Mouse (Mus musculus): ENCODE measurements at regions not wholly inside any gene's neighbourhood (a gene's known extent, or its start where the extent isn't known, plus 50 kb on each side); places are given as distances from the start of the nearest gene placed in this dataset.

GRCm38 (mm10) chr6:111684911-111685310 lies 588.6 kb upstream of the Lmcd1 start:
- no peak for DNase-seq (ENCODE audit: low read depth in 1 of 2, low spot score in 2 of 2)
- Histone ChIP-seq H3K4me1 (ENCODE audit: control insufficient read depth, insufficient read depth, insufficient read length) (no peaks in the 10 kb centered on the region), H3K27ac (ENCODE audit: insufficient read depth, low read length) (no peak overlapping the region), H3K4me3 (ENCODE audit: extremely low read depth, insufficient read depth, insufficient read length) (no peak overlapping the region), H3K36me3 (ENCODE audit: control insufficient read depth, insufficient read depth, low read length) (no peaks in the 10 kb centered on the region), H3K27me3 (ENCODE audit: control insufficient read depth, insufficient read depth, low read length) (no peaks in the 10 kb centered on the region)
- 55% methylated on average over 2 of the region's 2 CpGs for whole genome bisulfite sequencing
- TF ChIP-seq POLR2A (IDR thresholded peaks at IDR 0.05; ENCODE audit: low read depth, low read length) (no peak), CTCF (IDR thresholded peaks at IDR 0.05; ENCODE audit: extremely low read depth, insufficient read depth, insufficient read length, insufficient replicate concordance) (no peak)

- WGBS: 86% methylated on average over 1 of the region's 1 CpGs
- DNase-seq (ENCODE audit: low read depth in 1 of 2, low spot score in 2 of 2): no peak
- H3K27ac ChIP-seq (ENCODE audit: insufficient read depth, low read length): no peak overlapping the region
- TF ChIP-seq CTCF (IDR thresholded peaks at IDR 0.05; ENCODE audit: extremely low read depth, insufficient read depth, insufficient read length, insufficient replicate concordance): no peak
- no peak for TF ChIP-seq POLR2A (IDR thresholded peaks at IDR 0.05; ENCODE audit: low read depth, low read length)
- no peak overlapping the region for H3K4me3 ChIP-seq (ENCODE audit: extremely low read depth, insufficient read depth, insufficient read length)
- no peaks in the 10 kb centered on the region for H3K27me3 ChIP-seq (ENCODE audit: control insufficient read depth, insufficient read depth, low read length)
- no peaks in the 10 kb centered on the region for H3K4me1 ChIP-seq (ENCODE audit: control insufficient read depth, insufficient read depth, insufficient read length)
- no peaks in the 10 kb centered on the region for H3K36me3 ChIP-seq (ENCODE audit: control insufficient read depth, insufficient read depth, low read length)
Measured at GRCm38 (mm10) chr6:111702864-111703263, 570.7 kb upstream of the Lmcd1 start.

GRCm38 (mm10) chr6:111708277-111708676 lies 565.3 kb upstream of the Lmcd1 start:
- Histone ChIP-seq H3K4me3 (ENCODE audit: extremely low read depth, insufficient read depth, insufficient read length) (no peak overlapping the region), H3K4me1 (ENCODE audit: control insufficient read depth, insufficient read depth, insufficient read length) (no peaks in the 10 kb centered on the region), H3K36me3 (ENCODE audit: control insufficient read depth, insufficient read depth, low read length) (no peaks in the 10 kb centered on the region), H3K27ac (ENCODE audit: insufficient read depth, low read length) (no peak overlapping the region), H3K27me3 (ENCODE audit: control insufficient read depth, insufficient read depth, low read length) (no peaks in the 10 kb centered on the region)
- TF ChIP-seq POLR2A (IDR thresholded peaks at IDR 0.05; ENCODE audit: low read depth, low read length): no peak
- TF ChIP-seq CTCF (IDR thresholded peaks at IDR 0.05; ENCODE audit: extremely low read depth, insufficient read depth, insufficient read length, insufficient replicate concordance): no peak
- DNase-seq (ENCODE audit: low read depth in 1 of 2, low spot score in 2 of 2): no peak
- 53% methylated on average over 1 of the region's 1 CpGs for WGBS

GRCm38 (mm10) chr6:111725969-111726368 lies 547.6 kb upstream of the Lmcd1 start:
- no peaks in the 10 kb centered on the region for H3K36me3 ChIP-seq (ENCODE audit: control insufficient read depth, insufficient read depth, low read length)
- DNase-seq (ENCODE audit: low read depth in 1 of 2, low spot score in 2 of 2): no peak
- H3K4me3 ChIP-seq (ENCODE audit: extremely low read depth, insufficient read depth, insufficient read length): no peak overlapping the region
- no peaks in the 10 kb centered on the region for H3K4me1 ChIP-seq (ENCODE audit: control insufficient read depth, insufficient read depth, insufficient read length)
- no peaks in the 10 kb centered on the region for H3K27me3 ChIP-seq (ENCODE audit: control insufficient read depth, insufficient read depth, low read length)
- no peak overlapping the region for H3K27ac ChIP-seq (ENCODE audit: insufficient read depth, low read length)
- TF ChIP-seq POLR2A (IDR thresholded peaks at IDR 0.05; ENCODE audit: low read depth, low read length): no peak
- no peak for TF ChIP-seq CTCF (IDR thresholded peaks at IDR 0.05; ENCODE audit: extremely low read depth, insufficient read depth, insufficient read length, insufficient replicate concordance)

DNA sequence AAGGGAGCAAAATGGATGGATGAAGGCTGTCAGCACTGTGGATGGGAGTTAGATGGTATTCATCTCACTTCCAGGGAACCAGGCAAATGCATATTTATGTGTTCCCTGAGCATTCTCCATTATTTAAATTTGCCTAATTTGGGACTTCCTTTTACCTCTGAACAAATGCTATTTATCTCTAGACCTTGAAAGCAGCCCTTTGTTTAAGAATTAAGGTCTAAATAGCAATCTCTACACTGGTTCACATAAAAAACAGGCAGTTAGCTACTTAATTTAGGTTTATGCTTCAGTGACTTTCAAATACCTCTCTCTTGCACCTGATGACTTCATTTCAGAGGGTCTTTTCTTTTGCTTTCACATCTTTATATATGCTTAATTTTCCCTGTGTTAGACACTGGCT lies 543.2 kb upstream of the Lmcd1 start:
- DNase-seq (ENCODE audit: low read depth in 1 of 2, low spot score in 2 of 2): no peak
- Histone ChIP-seq H3K36me3 (ENCODE audit: control insufficient read depth, insufficient read depth, low read length) (no peaks in the 10 kb centered on the region), H3K27ac (ENCODE audit: insufficient read depth, low read length) (no peak overlapping the region), H3K4me3 (ENCODE audit: extremely low read depth, insufficient read depth, insufficient read length) (no peak overlapping the region), H3K27me3 (ENCODE audit: control insufficient read depth, insufficient read depth, low read length) (no peaks in the 10 kb centered on the region), H3K4me1 (ENCODE audit: control insufficient read depth, insufficient read depth, insufficient read length) (no peaks in the 10 kb centered on the region)
- TF ChIP-seq POLR2A (IDR thresholded peaks at IDR 0.05; ENCODE audit: low read depth, low read length): no peak

- Histone ChIP-seq H3K27ac (ENCODE audit: insufficient read depth, low read length) (no peak overlapping the region), H3K36me3 (ENCODE audit: control insufficient read depth, insufficient read depth, low read length) (no peaks in the 10 kb centered on the region), H3K4me1 (ENCODE audit: control insufficient read depth, insufficient read depth, insufficient read length) (no peaks in the 10 kb centered on the region), H3K4me3 (ENCODE audit: extremely low read depth, insufficient read depth, insufficient read length) (no peak overlapping the region), H3K27me3 (ENCODE audit: control insufficient read depth, insufficient read depth, low read length) (no peaks in the 10 kb centered on the region)
- TF ChIP-seq POLR2A (IDR thresholded peaks at IDR 0.05; ENCODE audit: low read depth, low read length) (no peak), CTCF (IDR thresholded peaks at IDR 0.05; ENCODE audit: extremely low read depth, insufficient read depth, insufficient read length, insufficient replicate concordance) (no peak)
- 84% methylated on average over 3 of the region's 3 CpGs for whole genome bisulfite sequencing
- DNase-seq (ENCODE audit: low read depth in 1 of 2, low spot score in 2 of 2): no peak
Measured at GRCm38 (mm10) chr6:111733926-111734325, 539.6 kb upstream of the Lmcd1 start.

DNA sequence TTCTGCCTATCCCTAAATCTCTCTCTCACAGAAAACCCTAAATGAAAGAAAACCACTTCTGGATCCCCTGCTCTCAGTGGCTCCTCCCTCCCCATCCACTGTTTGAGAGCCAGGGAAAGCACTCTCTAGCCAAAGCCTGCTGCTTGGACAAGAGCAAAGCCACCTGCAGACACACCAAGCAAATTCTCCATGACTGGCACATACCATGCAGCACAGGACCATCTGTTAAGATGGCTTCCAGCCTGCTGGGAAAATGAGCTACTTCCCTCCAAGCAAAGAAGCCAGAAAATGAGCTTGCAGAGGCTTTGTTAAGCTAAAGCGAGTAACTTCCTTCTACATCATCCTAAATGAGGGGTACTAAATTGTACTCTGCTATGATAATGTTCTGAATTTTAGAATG lies 534.6 kb upstream of the Lmcd1 start:
- Histone ChIP-seq H3K4me3 (ENCODE audit: extremely low read depth, insufficient read depth, insufficient read length) (no peak overlapping the region), H3K36me3 (ENCODE audit: control insufficient read depth, insufficient read depth, low read length) (no peaks in the 10 kb centered on the region), H3K27me3 (ENCODE audit: control insufficient read depth, insufficient read depth, low read length) (no peaks in the 10 kb centered on the region), H3K4me1 (ENCODE audit: control insufficient read depth, insufficient read depth, insufficient read length) (no peaks in the 10 kb centered on the region), H3K27ac (ENCODE audit: insufficient read depth, low read length) (no peak overlapping the region)
- 93% methylated on average over 1 of the region's 1 CpGs for WGBS
- no peak for DNase-seq (ENCODE audit: low read depth in 1 of 2, low spot score in 2 of 2)
- TF ChIP-seq POLR2A (IDR thresholded peaks at IDR 0.05; ENCODE audit: low read depth, low read length) (no peak), CTCF (IDR thresholded peaks at IDR 0.05; ENCODE audit: extremely low read depth, insufficient read depth, insufficient read length, insufficient replicate concordance) (no peak)

Measured in spleen, adult 2 months (tissue).